Mouse (Mus musculus) c-Kit-negative CD71-positive TER-119-positive erythroid progenitor cells, embryonic 14.5 days (primary cell): Measurements from ENCODE around the gene Ceacam12.
"Not testable (repeated sequence)": the region's sequence is repeated elsewhere in the genome, so short reads cannot be mapped to it uniquely, and the experiment has no call there.

Experiments used
- DNase-seq: peaks from one replicate; pipeline ENCODE4 v3.0.0-alpha.2; 2013; ENCODE audit warnings: low read depth, low spot score

The Ceacam12 gene

DNA sequence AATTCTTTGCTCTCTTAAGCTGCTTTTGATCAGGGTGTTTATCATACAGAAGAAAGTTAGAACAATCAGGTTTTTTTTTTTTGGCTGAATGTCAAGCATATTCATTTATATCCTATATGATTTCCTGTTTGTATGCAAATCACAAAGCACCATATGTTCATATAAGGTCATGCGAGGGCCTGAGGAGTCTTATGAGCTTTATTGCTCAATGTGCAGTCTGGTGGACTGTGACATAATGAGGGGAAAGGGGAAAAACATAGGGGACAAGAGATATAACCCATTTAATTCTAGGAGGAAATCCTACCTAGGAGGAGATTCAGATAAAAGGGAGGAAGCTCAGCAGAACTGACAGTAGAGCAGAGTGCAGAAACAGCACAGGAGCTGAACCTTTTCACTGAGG lies at the start of gene Ceacam12:
Ceacam12 (plus strand) TSS at position 301 of the 400 bp plus-strand sequence.
- no peak for DNase-seq

DNA sequence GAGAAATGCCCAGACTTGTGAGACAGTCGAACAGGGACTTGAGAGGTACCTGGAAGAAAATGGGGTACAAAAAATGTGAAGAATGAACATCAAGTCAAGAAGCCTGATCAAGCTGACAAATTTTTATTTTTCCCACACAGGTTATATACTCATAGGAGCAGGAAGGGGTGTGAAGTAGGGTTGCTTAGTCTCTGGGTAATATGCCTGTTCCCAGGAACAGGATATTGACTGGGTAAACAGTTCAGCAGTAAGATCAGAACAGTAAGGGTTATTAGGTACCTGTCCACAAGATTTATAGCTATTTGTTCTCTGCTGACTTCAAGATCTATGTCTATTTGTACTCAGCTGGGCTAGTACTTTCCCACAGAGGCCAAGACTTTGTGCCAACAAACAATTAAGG lies 8.1 kb downstream of the Ceacam12 start:
- DNase-seq, result not testable (repeated sequence)

DNA sequence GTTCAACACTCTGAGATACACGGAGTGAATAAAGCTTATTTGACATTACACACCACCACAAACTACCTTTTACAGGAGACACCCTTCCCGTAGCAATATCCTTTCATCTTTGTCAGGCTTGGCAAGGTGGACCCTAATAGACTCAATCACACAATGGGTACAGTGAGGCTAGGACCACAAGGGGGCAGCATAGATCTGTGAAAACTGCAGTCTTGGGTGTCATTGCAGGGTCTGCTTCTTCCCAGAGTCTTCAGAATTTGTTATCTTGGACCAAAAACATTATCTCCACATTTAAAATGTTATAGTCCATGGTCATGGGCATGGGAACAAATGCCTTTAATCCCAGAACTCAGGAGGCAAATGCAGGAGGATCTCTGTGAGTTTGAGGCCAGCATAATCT lies 35.1 kb downstream of the Ceacam12 start:
- no peak for DNase-seq
